8 mouse cellular contexts compared by ENCODE assay signal in genomic region chr10:39672547-39673051, GRCm38 (mm10). TPM values are rescaled to one million over a fixed set of nuclear protein-coding genes. Genes with fewer than 3 reads are reported as not detected.
DNase-seq lines count a peak whose midpoint lies in the region; ATAC-seq and TF ChIP-seq lines count a peak whose summit lies in the region.

No protein-coding gene starts in this region.

- H3K9me3 ChIP-seq in heart, embryonic 13.5 days: no peaks in the 10 kb centered on the region
- no peaks in the 10 kb centered on the region for H3K9me3 ChIP-seq in hindbrain, embryonic 11.5 days (ENCODE audit: control insufficient read depth, low read length)
- H3K9me3 ChIP-seq in midbrain, embryonic 14.5 days (ENCODE audit: control insufficient read depth, low read length): no peaks in the 10 kb centered on the region

- 0 out of 2 replicates have a peak overlapping the region, but pooled peaks have one; percentile 2 for H3K27ac ChIP-seq in heart, embryonic 13.5 days (replicated peaks)
- no peak overlapping the region for H3K27ac ChIP-seq in heart, adult 2 months
- peak overlapping the region; percentile 65 for H3K27ac ChIP-seq in hindbrain, embryonic 11.5 days (ENCODE audit: low read depth, low read length)
- H3K27ac ChIP-seq in midbrain, embryonic 14.5 days (replicated peaks; ENCODE audit: low read depth, low read length): peak overlapping the region; percentile 76

- DNase-seq in heart, adult 2 months: no peak
- peak; percentile 34 for DNase-seq in brain, embryonic 18.5 days (ENCODE audit: low read depth, low spot score)
- peak; percentile 70 for DNase-seq in hindbrain, embryonic 11.5 days (ENCODE audit: low spot score)
- peak; percentile 75 for DNase-seq in midbrain, embryonic 14.5 days
- no peak for DNase-seq in adrenal gland, postnatal 10 days
- DNase-seq in heart, postnatal 4 days: no peak

- H3K9ac ChIP-seq in heart, embryonic 13.5 days: no peak overlapping the region
- H3K9ac ChIP-seq in heart, adult 2 months (ENCODE audit: low read depth, low read length): no peak overlapping the region
- no peak overlapping the region for H3K9ac ChIP-seq in hindbrain, embryonic 11.5 days (ENCODE audit: low read depth, low read length)
- H3K9ac ChIP-seq in midbrain, embryonic 14.5 days (replicated peaks; ENCODE audit: low read length): no peak overlapping the region

- H3K79me2 ChIP-seq in heart, adult 2 months (replicated peaks; ENCODE audit: control insufficient read depth, insufficient read depth, low read length): no peaks in the 10 kb centered on the region

- no peak for TF ChIP-seq EP300 in heart, adult 2 months (IDR thresholded peaks at IDR 0.05; ENCODE audit: insufficient read depth, low read depth, low read length)

- no peak for TF ChIP-seq CTCF in heart, adult 2 months (IDR thresholded peaks at IDR 0.05)

- no peak overlapping the region for H3K4me3 ChIP-seq in heart, embryonic 13.5 days
- H3K4me3 ChIP-seq in heart, adult 2 months: no peak overlapping the region
- no peak overlapping the region for H3K4me3 ChIP-seq in hindbrain, embryonic 11.5 days (ENCODE audit: low read depth, low read length)
- H3K4me3 ChIP-seq in midbrain, embryonic 14.5 days (replicated peaks; ENCODE audit: low read depth, low read length): no peak overlapping the region

- WGBS in heart, embryonic 13.5 days: 26% methylated on average over 4 of the region's 4 CpGs
- 44% methylated on average over 4 of the region's 4 CpGs for WGBS in heart, adult 2 months
- WGBS in hindbrain, embryonic 11.5 days: 18% methylated on average over 4 of the region's 4 CpGs
- 0% methylated on average over 4 of the region's 4 CpGs for WGBS in midbrain, embryonic 14.5 days

- intact Hi-C loops in heart, adult 2 months (cut with DNase I): no loop called here

- no peak for ATAC-seq in heart, embryonic 13.5 days (ENCODE audit: extremely low read depth, insufficient number of reproducible peaks, low FRiP score, low TSS enrichment)
- peak; percentile 93 for ATAC-seq in hindbrain, embryonic 11.5 days (ENCODE audit: low FRiP score)
- peak; percentile 90 for ATAC-seq in midbrain, embryonic 14.5 days (ENCODE audit: low FRiP score, low TSS enrichment)
- ATAC-seq in inflammation-experienced regulatory T-cells, adult 6 months: no peak

- peaks cover 9% of the 10 kb centered on the region; the same call in 1 of the 2 replicates for H3K36me3 ChIP-seq in heart, embryonic 13.5 days
- no peaks in the 10 kb centered on the region for H3K36me3 ChIP-seq in heart, adult 2 months (ENCODE audit: control insufficient read depth, insufficient read depth, low read length)
- H3K36me3 ChIP-seq in hindbrain, embryonic 11.5 days (ENCODE audit: control insufficient read depth, insufficient read depth, low read length): no peaks in the 10 kb centered on the region
- H3K36me3 ChIP-seq in midbrain, embryonic 14.5 days (ENCODE audit: control insufficient read depth, insufficient read depth, low read length): peaks cover 7% of the 10 kb centered on the region; the same call in 1 of the 2 replicates

- H3K27me3 ChIP-seq in heart, embryonic 13.5 days (replicated peaks): no peaks in the 10 kb centered on the region
- no peaks in the 10 kb centered on the region for H3K27me3 ChIP-seq in heart, adult 2 months (ENCODE audit: control insufficient read depth, insufficient read depth, low read length)
- H3K27me3 ChIP-seq in hindbrain, embryonic 11.5 days (ENCODE audit: control insufficient read depth, insufficient read depth, low read length): no peaks in the 10 kb centered on the region
- H3K27me3 ChIP-seq in midbrain, embryonic 14.5 days (ENCODE audit: control insufficient read depth, insufficient read depth, low read length): no peaks in the 10 kb centered on the region

- no peak overlapping the region for H3K4me2 ChIP-seq in heart, embryonic 13.5 days
- H3K4me2 ChIP-seq in hindbrain, embryonic 11.5 days (replicated peaks; ENCODE audit: low read depth, low read length): no peak overlapping the region; the same call in 1 of the 2 replicates
- H3K4me2 ChIP-seq in midbrain, embryonic 14.5 days (ENCODE audit: low read length): peak overlapping the region; percentile 15; the same call in 1 of the 2 replicates

- peaks cover 35% of the 10 kb centered on the region for H3K4me1 ChIP-seq in heart, embryonic 13.5 days
- no peaks in the 10 kb centered on the region; the same call in 1 of the 2 replicates for H3K4me1 ChIP-seq in heart, adult 2 months (ENCODE audit: control insufficient read depth, insufficient read depth, low read length)
- H3K4me1 ChIP-seq in hindbrain, embryonic 11.5 days (replicated peaks; ENCODE audit: control insufficient read depth, insufficient read depth, low read length): peaks cover 5% of the 10 kb centered on the region
- peaks cover 22% of the 10 kb centered on the region for H3K4me1 ChIP-seq in midbrain, embryonic 14.5 days (ENCODE audit: control insufficient read depth, insufficient read depth, low read length)

- no peak for TF ChIP-seq POLR2A in heart, adult 2 months (IDR thresholded peaks at IDR 0.05; ENCODE audit: insufficient read depth, low read depth, low read length)

RNA-seq across cellular contexts. Expression of gene Rev3l, which starts 59.3 kb away (rescaled TPM):
- polyA plus RNA-seq in heart, embryonic 13.5 days (2015; fragmentation: Nextera tagmentation; extraction: Ambion mirVana): 8.1 and 8.6 TPM in 2 replicates
- 10 to 100 TPM in 1 of 2 experiments, 1 to 10 TPM in 1; 9.5 to 12.9 TPM for total RNA-seq in heart, adult 2 months (2021)
- 5.9 and 13.4 TPM in 2 replicates for polyA plus RNA-seq in heart, adult 2 months (2012; rRNA removed)
- 17.2 and 23.7 TPM in 2 replicates for polyA plus RNA-seq in hindbrain, embryonic 11.5 days (2014; fragmentation: Nextera tagmentation; extraction: Ambion mirVana)
- polyA plus RNA-seq in midbrain, embryonic 14.5 days (2014; fragmentation: Nextera tagmentation; extraction: Ambion mirVana): 64.1 and 68.1 TPM in 2 replicates
- polyA plus RNA-seq in inflammation-experienced regulatory T-cells, adult 6 months (2017; shearing (Covaris generic)): 10 to 100 TPM; 10.9 to 17.8 (median 14.3) TPM
- total RNA-seq in adrenal gland, postnatal 10 days (2021): 10 to 100 TPM; 24.7 to 36.4 TPM
- 10 to 100 TPM; 32.7 to 34.1 TPM for total RNA-seq in heart, postnatal 4 days (2021)

RNA-seq across cellular contexts. Expression of gene Traf3ip2, which starts 59.9 kb away (rescaled TPM):
- polyA plus RNA-seq in heart, embryonic 13.5 days (2015; fragmentation: Nextera tagmentation; extraction: Ambion mirVana): 10.1 and 10.3 TPM in 2 replicates
- 1 to 10 TPM; 5.0 to 6.5 TPM for total RNA-seq in heart, adult 2 months (2021)
- 7.1 and 7.8 TPM in 2 replicates for polyA plus RNA-seq in heart, adult 2 months (2012; rRNA removed)
- polyA plus RNA-seq in hindbrain, embryonic 11.5 days (2014; fragmentation: Nextera tagmentation; extraction: Ambion mirVana): 5.6 and 7.2 TPM in 2 replicates
- 5.4 and 6.8 TPM in 2 replicates for polyA plus RNA-seq in midbrain, embryonic 14.5 days (2014; fragmentation: Nextera tagmentation; extraction: Ambion mirVana)
- polyA plus RNA-seq in inflammation-experienced regulatory T-cells, adult 6 months (2017; shearing (Covaris generic)): 10 to 100 TPM; 29.5 to 48.1 (median 47.8) TPM
- total RNA-seq in adrenal gland, postnatal 10 days (2021): 10 to 100 TPM in 1 of 2 experiments, 1 to 10 TPM in 1; 9.9 to 20.0 TPM
- total RNA-seq in heart, postnatal 4 days (2021): 1 to 10 TPM; 7.1 to 7.3 TPM

Comparison
In these comparisons a context has a peak if more than half of its experiments do, and no peak if none do; other contexts are left out.
1. ATAC-seq: peak in hindbrain, embryonic 11.5 days (single experiment) and midbrain, embryonic 14.5 days (single experiment); none in heart, embryonic 13.5 days (single experiment) and inflammation-experienced regulatory T-cells, adult 6 months (single experiment).
2. DNase-seq: peak in brain, embryonic 18.5 days (single experiment), hindbrain, embryonic 11.5 days (single experiment) and midbrain, embryonic 14.5 days (single experiment); none in heart, adult 2 months (0 of 2), adrenal gland, postnatal 10 days (single experiment) and heart, postnatal 4 days (single experiment).